Mouse (Mus musculus) neural tube, embryonic 13.5 days (tissue): ENCODE results near the gene Sstr4. TPM values are rescaled to one million over a fixed set of nuclear protein-coding genes. Genes with fewer than 3 reads are reported as not detected.

Experiments used
- ATAC-seq: fragments of 200-750 bp; cut with Nextera tagmentation; 2 replicates; pipeline ENCODE4 v1.8.0; 2017; ENCODE audit warnings: low read depth, mild to moderate bottlenecking, moderate TSS enrichment, moderate library complexity
- H3K27ac ChIP-seq: fragments of 300-500 bp; sonication (generic); replicated peaks from 2 replicates; pipeline ENCODE4 v1.5.1; 2015; ENCODE audit warnings: moderate library complexity, mild to moderate bottlenecking, inconsistent platforms
- H3K27me3 ChIP-seq: fragments of 300-500 bp; sonication (generic); 2 replicates; pipeline ENCODE4 v1.6.1; 2015; ENCODE audit warnings: mild to moderate bottlenecking, inconsistent platforms
- H3K36me3 ChIP-seq: fragments of 300-500 bp; sonication (generic); 2 replicates; pipeline ENCODE4 v1.6.1; 2015; ENCODE audit warnings: mild to moderate bottlenecking, inconsistent platforms
- H3K4me1 ChIP-seq: fragments of 300-500 bp; sonication (generic); replicated peaks from 2 replicates; pipeline ENCODE4 v1.6.1; 2015; ENCODE audit warnings: inconsistent platforms
- H3K4me2 ChIP-seq: fragments of 300-500 bp; sonication (generic); 2 replicates; pipeline ENCODE4 v1.6.1; 2015; ENCODE audit warnings: inconsistent platforms, mild to moderate bottlenecking, moderate library complexity
- H3K4me3 ChIP-seq: fragments of 300-500 bp; sonication (generic); 2 replicates; pipeline ENCODE4 v1.5.1; 2015; ENCODE audit warnings: mild to moderate bottlenecking, inconsistent platforms
- H3K9ac ChIP-seq: fragments of 300-500 bp; sonication (generic); 2 replicates; pipeline ENCODE4 v1.6.1; 2015; ENCODE audit warnings: moderate library complexity, mild to moderate bottlenecking, inconsistent platforms
- H3K9me3 ChIP-seq: fragments of 300-500 bp; sonication (generic); 2 replicates; pipeline ENCODE4 v1.6.1; 2016; ENCODE audit warnings: inconsistent platforms
- WGBS: fragments of 180-500 bp; shearing (Covaris S2); methylation state at CpG from one replicate; pipeline ENCODE4 v1.1.7; 2015; 5-methylcytosine and 5-hydroxymethylcytosine counted together
- polyA plus RNA-seq: library from polyadenylated mRNA; unstranded; fragments of >200 nt; fragmentation: Nextera tagmentation; extraction: Ambion mirVana; gene quantifications from 2 replicates; pipeline ENCODE4 v1.2.1, GENCODE M21; 2015

Sstr4 gene
- polyA plus RNA-seq, 1 experiment from 2014 or later = 1.7 TPM

GRCm38 (mm10) chr2:148419776-148420175, 24.6 kb downstream of the Sstr4 start:
- Histone ChIP-seq H3K4me1 (no peaks in the 10 kb centered on the region), H3K27ac (no peak overlapping the region), H3K9ac (no peak overlapping the region), H3K36me3 (no peaks in the 10 kb centered on the region), H3K27me3 (no peaks in the 10 kb centered on the region), H3K4me3 (no peak overlapping the region), H3K4me2 (no peak overlapping the region), H3K9me3 (no peaks in the 10 kb centered on the region)
- WGBS = 90% methylated on average over 2 of the region's 2 CpGs
- ATAC-seq = no peak

- no peak overlapping the region for H3K4me2 ChIP-seq
- H3K27me3 ChIP-seq = no peaks in the 10 kb centered on the region
- no peak overlapping the region for H3K9ac ChIP-seq
- H3K36me3 ChIP-seq = no peaks in the 10 kb centered on the region
- H3K27ac ChIP-seq = no peak overlapping the region
- H3K4me3 ChIP-seq = no peak overlapping the region
- no peak for ATAC-seq
- H3K9me3 ChIP-seq = no peaks in the 10 kb centered on the region
- no peaks in the 10 kb centered on the region for H3K4me1 ChIP-seq
- 64% methylated on average over 1 of the region's 1 CpGs for WGBS
These were observed 26.0 kb downstream of the Sstr4 start for GRCm38 (mm10) chr2:148421112-148421511.

- Histone ChIP-seq H3K36me3 (no peaks in the 10 kb centered on the region), H3K27me3 (no peaks in the 10 kb centered on the region), H3K9me3 (no peaks in the 10 kb centered on the region), H3K4me2 (no peak overlapping the region), H3K4me3 (no peak overlapping the region), H3K9ac (no peak overlapping the region), H3K4me1 (no peaks in the 10 kb centered on the region), H3K27ac (no peak overlapping the region)
- ATAC-seq = no peak
- 65% methylated on average over 1 of the region's 1 CpGs for WGBS
These were observed 26.6 kb downstream of the Sstr4 start for GRCm38 (mm10) chr2:148421706-148422105.

GRCm38 (mm10) chr2:148425709-148426382, 30.7 kb downstream of the Sstr4 start:
- H3K9me3 ChIP-seq = no peaks in the 10 kb centered on the region
- H3K4me1 ChIP-seq = no peaks in the 10 kb centered on the region
- H3K36me3 ChIP-seq = no peaks in the 10 kb centered on the region
- 87% methylated on average over 5 of the region's 5 CpGs for WGBS
- no peak overlapping the region for H3K4me3 ChIP-seq
- H3K9ac ChIP-seq = no peak overlapping the region
- ATAC-seq = no peak
- no peaks in the 10 kb centered on the region for H3K27me3 ChIP-seq
- H3K27ac ChIP-seq = no peak overlapping the region
- no peak overlapping the region for H3K4me2 ChIP-seq

- Histone ChIP-seq H3K4me1 (no peaks in the 10 kb centered on the region), H3K36me3 (no peaks in the 10 kb centered on the region), H3K9ac (no peak overlapping the region), H3K27me3 (no peaks in the 10 kb centered on the region), H3K27ac (no peak overlapping the region), H3K4me2 (no peak overlapping the region), H3K4me3 (no peak overlapping the region), H3K9me3 (no peaks in the 10 kb centered on the region)
- no peak for ATAC-seq
- WGBS = 85% methylated on average over 3 of the region's 3 CpGs
These were observed 32.4 kb downstream of the Sstr4 start for GRCm38 (mm10) chr2:148427553-148427952.

- Histone ChIP-seq H3K27me3 (no peaks in the 10 kb centered on the region), H3K9me3 (no peaks in the 10 kb centered on the region), H3K27ac (no peak overlapping the region), H3K4me3 (no peak overlapping the region), H3K36me3 (no peaks in the 10 kb centered on the region), H3K4me2 (no peak overlapping the region), H3K9ac (no peak overlapping the region), H3K4me1 (no peaks in the 10 kb centered on the region)
- WGBS = 88% methylated on average over 3 of the region's 3 CpGs
- ATAC-seq = no peak
These were observed 33.4 kb downstream of the Sstr4 start for GRCm38 (mm10) chr2:148428523-148428922.

GRCm38 (mm10) chr2:148429001-148429505, 33.9 kb downstream of the Sstr4 start:
- no peaks in the 10 kb centered on the region for H3K36me3 ChIP-seq
- H3K9ac ChIP-seq = no peak overlapping the region
- no peaks in the 10 kb centered on the region for H3K27me3 ChIP-seq
- no peaks in the 10 kb centered on the region for H3K4me1 ChIP-seq
- H3K4me2 ChIP-seq = no peak overlapping the region
- H3K9me3 ChIP-seq = no peaks in the 10 kb centered on the region
- no peak overlapping the region for H3K4me3 ChIP-seq
- no peak overlapping the region for H3K27ac ChIP-seq
- no peak for ATAC-seq

- Histone ChIP-seq H3K27ac (no peak overlapping the region), H3K4me1 (no peaks in the 10 kb centered on the region), H3K36me3 (no peaks in the 10 kb centered on the region), H3K4me3 (no peak overlapping the region), H3K9me3 (no peaks in the 10 kb centered on the region), H3K4me2 (no peak overlapping the region), H3K9ac (no peak overlapping the region), H3K27me3 (no peaks in the 10 kb centered on the region)
- no peak for ATAC-seq
- WGBS = 86% methylated on average over 4 of the region's 4 CpGs
These were observed 35.8 kb downstream of the Sstr4 start for GRCm38 (mm10) chr2:148430941-148431340.

GRCm38 (mm10) chr2:148432346-148432745, 37.2 kb downstream of the Sstr4 start:
- ATAC-seq = no peak
- H3K9me3 ChIP-seq = no peaks in the 10 kb centered on the region
- H3K36me3 ChIP-seq = no peaks in the 10 kb centered on the region
- H3K9ac ChIP-seq = no peak overlapping the region
- no peak overlapping the region for H3K4me2 ChIP-seq
- H3K27ac ChIP-seq = no peak overlapping the region
- 65% methylated on average over 2 of the region's 2 CpGs for WGBS
- no peaks in the 10 kb centered on the region for H3K4me1 ChIP-seq
- no peaks in the 10 kb centered on the region for H3K27me3 ChIP-seq
- H3K4me3 ChIP-seq = no peak overlapping the region

GRCm38 (mm10) chr2:148436285-148436684, 41.1 kb downstream of the Sstr4 start:
- Histone ChIP-seq H3K27ac (no peak overlapping the region), H3K4me2 (no peak overlapping the region), H3K36me3 (no peaks in the 10 kb centered on the region), H3K4me3 (no peak overlapping the region), H3K9me3 (no peaks in the 10 kb centered on the region), H3K4me1 (no peaks in the 10 kb centered on the region), H3K27me3 (no peaks in the 10 kb centered on the region), H3K9ac (no peak overlapping the region)
- no peak for ATAC-seq
- WGBS = 64% methylated on average over 3 of the region's 3 CpGs

GRCm38 (mm10) chr2:148439691-148440276, 44.6 kb downstream of the Sstr4 start:
- 78% methylated on average over 3 of the region's 3 CpGs for WGBS
- Histone ChIP-seq H3K27ac (no peak overlapping the region), H3K36me3 (no peaks in the 10 kb centered on the region), H3K9me3 (no peaks in the 10 kb centered on the region), H3K4me1 (no peaks in the 10 kb centered on the region), H3K4me2 (peak overlapping the region; percentile 20; the same call in 1 of the 2 replicates), H3K27me3 (no peaks in the 10 kb centered on the region), H3K9ac (no peak overlapping the region), H3K4me3 (no peak overlapping the region)
- no peak for ATAC-seq

- ATAC-seq = no peak
- Histone ChIP-seq H3K4me3 (peak overlapping the region; percentile 21), H3K4me2 (0 out of 2 replicates have a peak overlapping the region, but pooled peaks have one; percentile 7), H3K9me3 (no peaks in the 10 kb centered on the region), H3K4me1 (no peaks in the 10 kb centered on the region), H3K27me3 (no peaks in the 10 kb centered on the region), H3K36me3 (no peaks in the 10 kb centered on the region), H3K27ac (0 out of 2 replicates have a peak overlapping the region, but pooled peaks have one; percentile 2), H3K9ac (0 out of 2 replicates have a peak overlapping the region, but pooled peaks have one; percentile 26)
- WGBS = 85% methylated on average over 10 of the region's 10 CpGs
These were observed 46.3 kb downstream of the Sstr4 start for GRCm38 (mm10) chr2:148441421-148441820.
